Mouse (Mus musculus) bone marrow, adult 2 months (tissue): ENCODE data around the gene Bag6.

Experiments used
- CTCF ChIP-seq: fragments of 200-500 bp; IDR thresholded peaks from 2 replicates; pipeline ENCODE4 v1.5.1; 2011; ENCODE audit warnings: low read length, control low read depth; ENCODE audit not compliant: control insufficient read depth, insufficient read depth
- POLR2A ChIP-seq: fragments of 200-500 bp; IDR thresholded peaks from 2 replicates; pipeline ENCODE4 v1.6.1; 2011; ENCODE audit warnings: low read depth, mild to moderate bottlenecking, control low read depth, low read length, borderline replicate concordance; ENCODE audit not compliant: control insufficient read depth

DNA sequence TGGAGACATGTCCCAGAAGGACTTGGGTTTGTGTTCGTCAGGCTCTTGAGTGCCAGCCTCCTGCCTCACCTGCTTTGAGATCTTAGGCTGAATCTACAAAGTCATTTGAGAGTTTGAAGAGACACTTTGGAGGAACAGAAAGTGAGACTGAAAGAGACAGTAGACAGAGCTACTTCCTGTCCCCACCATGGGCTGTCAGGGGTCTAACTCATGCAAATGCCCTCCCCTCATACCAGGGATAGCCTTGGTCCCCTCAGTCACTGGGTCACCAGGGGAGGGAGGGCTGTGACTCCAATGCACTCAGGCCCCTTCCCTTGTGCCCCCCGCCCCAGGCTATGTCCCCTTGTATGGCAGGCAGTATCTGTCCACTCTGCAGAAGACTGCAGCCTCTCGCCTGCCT, 38.4 kb downstream of the Bag6 start:
- TF ChIP-seq POLR2A (no peak), CTCF (no peak)
